Mouse (Mus musculus): ENCODE results near the gene Aig1. TPM values are rescaled to one million over a fixed set of nuclear protein-coding genes. Genes with fewer than 3 reads are reported as not detected.

Gene Aig1
- polyA plus RNA-seq, 1 experiment: 11.3 TPM

DNA sequence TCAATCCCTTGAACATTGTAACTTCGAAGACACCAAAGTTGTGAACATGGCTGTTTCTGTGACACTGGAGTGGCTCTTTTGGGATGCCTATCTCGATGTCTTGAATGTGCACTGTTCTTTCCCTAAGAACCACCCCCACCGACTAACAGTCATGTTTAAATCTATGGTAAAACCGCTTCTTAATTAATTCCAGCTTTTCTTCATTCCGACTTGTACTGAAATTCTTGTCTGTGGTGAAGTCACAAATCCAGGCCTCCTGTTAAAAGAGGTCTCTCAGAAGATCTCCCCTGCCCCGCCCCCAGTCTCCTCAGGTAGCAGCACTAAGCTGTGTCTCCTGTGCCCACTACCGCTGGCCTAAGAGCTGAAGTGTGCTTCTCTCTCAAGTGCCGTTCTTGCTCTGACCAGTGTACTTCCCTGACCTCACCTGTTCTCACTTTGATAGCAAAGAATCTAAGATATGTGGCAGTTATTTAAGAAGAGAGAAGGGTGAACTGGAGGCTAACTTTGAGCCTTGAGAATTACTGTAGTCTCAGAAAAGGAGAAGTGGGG is 157.4 kb downstream of the Aig1 start:
- no peaks in the 10 kb centered on the region for H3K79me2 ChIP-seq (ENCODE audit: control insufficient read depth, insufficient read depth)
- H3K27me3 ChIP-seq (ENCODE audit: control insufficient read depth, insufficient read depth, insufficient read length): no peaks in the 10 kb centered on the region
- H3ac ChIP-seq (ENCODE audit: control insufficient read depth, insufficient read length, low read depth): no peak overlapping the region
- no peaks in the 10 kb centered on the region for H3K36me3 ChIP-seq (ENCODE audit: control insufficient read depth, insufficient read depth)
- H3K4me3 ChIP-seq (ENCODE audit: insufficient read depth, poor library complexity, severe bottlenecking): no peak overlapping the region
- TF ChIP-seq USF1 (IDR thresholded peaks at IDR 0.05; ENCODE audit: low read depth) (no peak), CEBPB (IDR thresholded peaks at IDR 0.05; ENCODE audit: low read depth) (no peak), MAX (IDR thresholded peaks at IDR 0.05) (no peak), CTCF (IDR thresholded peaks at IDR 0.05; ENCODE audit: control insufficient read depth, insufficient read depth, insufficient read length) (no peak), MYOG (IDR thresholded peaks at IDR 0.05; ENCODE audit: control insufficient read depth, extremely low read depth, insufficient read length) (no peak), FOSL1 (IDR thresholded peaks at IDR 0.05; ENCODE audit: insufficient read depth, low read length, poor library complexity, severe bottlenecking) (no peak), MYOD1 (IDR thresholded peaks at IDR 0.05; ENCODE audit: control insufficient read depth, insufficient read length, low read depth) (no peak)
- no peaks in the 10 kb centered on the region for H3K79me3 ChIP-seq (ENCODE audit: low read depth)

DNA sequence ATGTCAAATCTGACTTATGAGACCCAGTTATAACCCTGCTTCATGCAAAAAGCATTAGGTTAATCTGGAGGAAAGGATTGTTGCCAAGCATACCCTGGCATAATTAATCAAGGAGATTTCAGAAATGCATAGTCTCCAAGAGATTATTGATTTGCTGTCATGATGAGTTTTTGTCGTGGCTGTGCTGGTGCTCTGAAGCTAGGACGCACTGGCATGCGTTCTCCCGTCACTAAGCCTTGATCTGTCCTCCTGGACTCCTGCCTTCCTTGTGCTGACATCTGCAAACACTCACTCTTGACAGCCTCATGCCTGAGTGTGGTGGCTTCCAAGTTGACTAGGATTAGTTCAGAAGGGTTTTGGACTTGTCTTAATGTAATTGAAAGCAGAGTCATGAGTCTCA is 163.0 kb downstream of the Aig1 start:
- H3K4me3 ChIP-seq (ENCODE audit: insufficient read depth, poor library complexity, severe bottlenecking): no peak overlapping the region
- H3K36me3 ChIP-seq (ENCODE audit: control insufficient read depth, insufficient read depth): no peaks in the 10 kb centered on the region
- no peaks in the 10 kb centered on the region for H3K79me2 ChIP-seq (ENCODE audit: control insufficient read depth, insufficient read depth)
- no peak overlapping the region for H3ac ChIP-seq (ENCODE audit: control insufficient read depth, insufficient read length, low read depth)
- H3K79me3 ChIP-seq (ENCODE audit: low read depth): no peaks in the 10 kb centered on the region
- H3K27me3 ChIP-seq (ENCODE audit: control insufficient read depth, insufficient read depth, insufficient read length): no peaks in the 10 kb centered on the region
- TF ChIP-seq CTCF (IDR thresholded peaks at IDR 0.05; ENCODE audit: control insufficient read depth, insufficient read depth, insufficient read length) (no peak), FOSL1 (IDR thresholded peaks at IDR 0.05; ENCODE audit: insufficient read depth, low read length, poor library complexity, severe bottlenecking) (no peak), MYOG (IDR thresholded peaks at IDR 0.05; ENCODE audit: control insufficient read depth, extremely low read depth, insufficient read length) (no peak), USF1 (IDR thresholded peaks at IDR 0.05; ENCODE audit: low read depth) (no peak), CEBPB (IDR thresholded peaks at IDR 0.05; ENCODE audit: low read depth) (no peak), MYOD1 (IDR thresholded peaks at IDR 0.05; ENCODE audit: control insufficient read depth, insufficient read length, low read depth) (no peak), MAX (IDR thresholded peaks at IDR 0.05) (no peak)

DNA sequence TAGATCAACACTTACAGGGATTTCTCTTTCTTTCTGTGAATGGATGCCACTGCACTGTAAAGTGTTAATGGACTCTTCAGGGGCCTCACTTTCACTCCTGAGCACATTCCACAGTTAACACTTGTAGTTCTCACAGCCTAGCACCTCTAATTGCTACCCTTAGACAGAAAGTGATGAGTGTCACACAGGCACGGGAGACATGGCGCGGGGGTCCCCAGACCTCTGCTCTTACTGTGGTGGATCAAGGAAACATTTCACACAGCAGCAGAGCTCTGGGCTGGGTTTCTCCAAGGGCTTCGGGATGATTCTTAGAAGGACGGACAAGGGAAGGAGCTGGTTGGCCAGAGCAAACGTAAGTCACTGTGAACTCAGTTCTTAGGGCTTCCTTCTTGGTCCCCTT is 166.1 kb downstream of the Aig1 start:
- Histone ChIP-seq H3K27me3 (ENCODE audit: control insufficient read depth, insufficient read depth, insufficient read length) (no peaks in the 10 kb centered on the region), H3K4me3 (ENCODE audit: insufficient read depth, poor library complexity, severe bottlenecking) (no peak overlapping the region), H3K79me2 (ENCODE audit: control insufficient read depth, insufficient read depth) (no peaks in the 10 kb centered on the region), H3ac (ENCODE audit: control insufficient read depth, insufficient read length, low read depth) (no peak overlapping the region), H3K79me3 (ENCODE audit: low read depth) (no peaks in the 10 kb centered on the region), H3K36me3 (ENCODE audit: control insufficient read depth, insufficient read depth) (no peaks in the 10 kb centered on the region)
- no peak for TF ChIP-seq MYOD1 (IDR thresholded peaks at IDR 0.05; ENCODE audit: control insufficient read depth, insufficient read length, low read depth)
- TF ChIP-seq USF1 (IDR thresholded peaks at IDR 0.05; ENCODE audit: low read depth): no peak
- TF ChIP-seq CEBPB (IDR thresholded peaks at IDR 0.05; ENCODE audit: low read depth): no peak
- TF ChIP-seq FOSL1 (IDR thresholded peaks at IDR 0.05; ENCODE audit: insufficient read depth, low read length, poor library complexity, severe bottlenecking): no peak
- no peak for TF ChIP-seq MYOG (IDR thresholded peaks at IDR 0.05; ENCODE audit: control insufficient read depth, extremely low read depth, insufficient read length)
- no peak for TF ChIP-seq MAX (IDR thresholded peaks at IDR 0.05)
- TF ChIP-seq CTCF (IDR thresholded peaks at IDR 0.05; ENCODE audit: control insufficient read depth, insufficient read depth, insufficient read length): no peak

- Histone ChIP-seq H3K27me3 (ENCODE audit: control insufficient read depth, insufficient read depth, insufficient read length) (no peaks in the 10 kb centered on the region), H3K79me3 (ENCODE audit: low read depth) (no peaks in the 10 kb centered on the region), H3K4me3 (ENCODE audit: insufficient read depth, poor library complexity, severe bottlenecking) (no peak overlapping the region), H3K36me3 (ENCODE audit: control insufficient read depth, insufficient read depth) (no peaks in the 10 kb centered on the region), H3K79me2 (ENCODE audit: control insufficient read depth, insufficient read depth) (no peaks in the 10 kb centered on the region), H3ac (ENCODE audit: control insufficient read depth, insufficient read length, low read depth) (no peak overlapping the region)
- TF ChIP-seq MYOG (IDR thresholded peaks at IDR 0.05; ENCODE audit: control insufficient read depth, extremely low read depth, insufficient read length) (no peak), CEBPB (IDR thresholded peaks at IDR 0.05; ENCODE audit: low read depth) (no peak), FOSL1 (IDR thresholded peaks at IDR 0.05; ENCODE audit: insufficient read depth, low read length, poor library complexity, severe bottlenecking) (no peak), USF1 (IDR thresholded peaks at IDR 0.05; ENCODE audit: low read depth) (no peak), MAX (IDR thresholded peaks at IDR 0.05) (no peak), MYOD1 (IDR thresholded peaks at IDR 0.05; ENCODE audit: control insufficient read depth, insufficient read length, low read depth) (no peak), CTCF (IDR thresholded peaks at IDR 0.05; ENCODE audit: control insufficient read depth, insufficient read depth, insufficient read length) (no peak)
These were observed 166.7 kb downstream of the Aig1 start for GRCm38 (mm10) chr10:13702043-13702442.

DNA sequence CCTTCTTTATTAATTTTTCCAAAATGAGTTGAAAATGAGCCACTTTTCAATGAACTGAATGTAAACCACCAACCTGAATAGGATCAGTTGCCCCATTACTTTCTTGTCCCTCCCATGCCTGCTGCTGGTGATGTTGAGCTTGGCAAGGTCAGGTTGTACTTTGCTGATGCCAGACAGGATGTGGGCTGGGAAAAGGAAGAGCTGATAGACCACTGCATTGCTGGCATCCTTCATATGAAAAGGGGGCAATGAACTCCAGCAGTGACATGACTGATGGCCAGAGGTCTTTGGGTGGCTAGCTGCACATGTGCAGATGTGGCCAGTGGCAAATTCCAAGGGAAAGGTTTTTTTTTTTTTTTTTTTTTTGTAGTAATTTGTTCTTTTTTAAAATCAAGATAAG is 172.5 kb downstream of the Aig1 start:
- Histone ChIP-seq H3K79me2 (ENCODE audit: control insufficient read depth, insufficient read depth) (no peaks in the 10 kb centered on the region), H3K79me3 (ENCODE audit: low read depth) (no peaks in the 10 kb centered on the region), H3K36me3 (ENCODE audit: control insufficient read depth, insufficient read depth) (no peaks in the 10 kb centered on the region), H3ac (ENCODE audit: control insufficient read depth, insufficient read length, low read depth) (no peak overlapping the region), H3K4me3 (ENCODE audit: insufficient read depth, poor library complexity, severe bottlenecking) (no peak overlapping the region), H3K27me3 (ENCODE audit: control insufficient read depth, insufficient read depth, insufficient read length) (no peaks in the 10 kb centered on the region)
- no peak for TF ChIP-seq USF1 (IDR thresholded peaks at IDR 0.05; ENCODE audit: low read depth)
- TF ChIP-seq MYOD1 (IDR thresholded peaks at IDR 0.05; ENCODE audit: control insufficient read depth, insufficient read length, low read depth): no peak
- TF ChIP-seq FOSL1 (IDR thresholded peaks at IDR 0.05; ENCODE audit: insufficient read depth, low read length, poor library complexity, severe bottlenecking): no peak
- no peak for TF ChIP-seq MYOG (IDR thresholded peaks at IDR 0.05; ENCODE audit: control insufficient read depth, extremely low read depth, insufficient read length)
- TF ChIP-seq MAX (IDR thresholded peaks at IDR 0.05): no peak
- no peak for TF ChIP-seq CTCF (IDR thresholded peaks at IDR 0.05; ENCODE audit: control insufficient read depth, insufficient read depth, insufficient read length)
- TF ChIP-seq CEBPB (IDR thresholded peaks at IDR 0.05; ENCODE audit: low read depth): no peak
